Comparison of ENCODE assay signal across 11 mouse cellular contexts in the genomic region with DNA sequence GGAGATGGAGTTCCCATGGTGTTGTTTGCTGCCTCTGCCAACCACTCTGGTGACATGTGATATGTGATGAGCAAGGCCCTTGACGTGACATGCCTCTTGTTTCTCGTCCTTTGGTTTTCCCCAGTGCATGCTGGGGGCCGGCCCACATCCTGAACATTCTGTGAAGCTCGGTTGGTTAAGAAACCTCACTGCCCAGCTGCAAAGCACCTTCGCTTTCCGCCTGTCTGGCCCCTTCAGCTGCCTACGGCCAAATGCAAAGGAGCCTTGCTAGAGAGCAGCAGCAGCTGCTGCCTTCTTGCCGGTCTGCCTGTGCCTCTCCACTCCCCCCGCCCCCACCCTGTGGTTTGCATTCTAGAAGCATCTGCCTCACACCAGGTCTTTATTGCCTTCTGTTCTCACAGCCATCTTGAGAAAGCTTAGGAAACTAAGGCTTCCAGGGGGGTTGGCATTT.
DNase-seq lines count a peak whose midpoint lies in the region; ATAC-seq and TF ChIP-seq lines count a peak whose summit lies in the region.
"Had no signal": no experiment of that assay in that cellular context is flagged by ENCODE, and none has a peak within 500 bp of the region (broad histone marks: within the 10 kb centered on the region; RNA-seq: fewer than 3 reads in every experiment).

No protein-coding gene starts in this region.

- WGBS in embryonic facial prominence, embryonic 15.5 days, result 54% methylated on average over 9 of the region's 9 CpGs
- WGBS in small intestine, adult 2 months, result 81% methylated on average over 9 of the region's 9 CpGs

- no peak overlapping the region for H3K4me3 ChIP-seq in embryonic facial prominence, embryonic 15.5 days (replicated peaks)
- no peak overlapping the region for H3K4me3 ChIP-seq in small intestine, adult 2 months (ENCODE audit: low read depth, low read length)
- H3K4me3 ChIP-seq: limb, embryonic 13.5 days had no signal

- ATAC-seq in embryonic facial prominence, embryonic 15.5 days (ENCODE audit: insufficient number of reproducible peaks, low FRiP score, low TSS enrichment, low read depth), result peak; percentile 25; the same call in 1 of the 2 replicates
- no peak for ATAC-seq in erythroblast, adult 5-6 weeks (replicated peaks; ENCODE audit: low FRiP score, poor library complexity, severe bottlenecking)

- H3K9me3 ChIP-seq in embryonic facial prominence, embryonic 15.5 days (replicated peaks), result no peaks in the 10 kb centered on the region
- H3K9me3 ChIP-seq: limb, embryonic 13.5 days had no signal

- DNase-seq in retina, postnatal 1 day, result peak; percentile 84
- no peak for DNase-seq in retina, embryonic 14.5 days (ENCODE audit: low spot score)
- DNase-seq in embryo, embryonic 11 days, result no peak
- DNase-seq in gastrocnemius, postnatal 25 days, result no peak
- DNase-seq: cerebellum, postnatal 36 days; kidney, postnatal 10 days had no signal

- no peak overlapping the region for H3K4me2 ChIP-seq in embryonic facial prominence, embryonic 15.5 days (replicated peaks)
- H3K4me2 ChIP-seq: limb, embryonic 13.5 days had no signal

- no peak overlapping the region for H3K9ac ChIP-seq in embryonic facial prominence, embryonic 15.5 days
- H3K9ac ChIP-seq: limb, embryonic 13.5 days had no signal

- H3K27me3 ChIP-seq in embryonic facial prominence, embryonic 15.5 days, result no peaks in the 10 kb centered on the region
- no peaks in the 10 kb centered on the region for H3K27me3 ChIP-seq in small intestine, adult 2 months (ENCODE audit: control insufficient read depth, insufficient read depth, low read length)
- H3K27me3 ChIP-seq: limb, embryonic 13.5 days had no signal

- no peak overlapping the region for H3K27ac ChIP-seq in embryonic facial prominence, embryonic 15.5 days (replicated peaks)
- H3K27ac ChIP-seq in small intestine, adult 2 months (ENCODE audit: insufficient read depth, low read depth, low read length), result peak overlapping the region; percentile 84
- H3K27ac ChIP-seq: limb, embryonic 13.5 days; stomach, postnatal 0 days had no signal

- no peak for TF ChIP-seq POLR2A in small intestine, adult 2 months (IDR thresholded peaks at IDR 0.05; ENCODE audit: low read depth, low read length)

- no peaks in the 10 kb centered on the region for H3K36me3 ChIP-seq in embryonic facial prominence, embryonic 15.5 days
- no peaks in the 10 kb centered on the region for H3K36me3 ChIP-seq in small intestine, adult 2 months (ENCODE audit: control insufficient read depth, insufficient read depth, low read length)
- H3K36me3 ChIP-seq: limb, embryonic 13.5 days had no signal

- H3K4me1 ChIP-seq in embryonic facial prominence, embryonic 15.5 days, result no peaks in the 10 kb centered on the region; the same call in 1 of the 2 replicates
- peaks cover 30% of the 10 kb centered on the region for H3K4me1 ChIP-seq in small intestine, adult 2 months (ENCODE audit: control insufficient read depth, insufficient read depth, insufficient read length, low read length)

- TF ChIP-seq CTCF in small intestine, adult 2 months (IDR thresholded peaks at IDR 0.05; ENCODE audit: extremely low read depth, insufficient read length, insufficient replicate concordance, low read depth, low read length), result no peak
